Mouse (Mus musculus) forebrain, embryonic 11.5 days (tissue): ENCODE measurements around the gene Rac3. TPM values are rescaled to one million over a fixed set of nuclear protein-coding genes. Genes with fewer than 3 reads are reported as not detected.
A peak's percentile ranks its signal among the peaks of the same experiment; 100 is the strongest.
"Not testable (repeated sequence)": the region's sequence is repeated elsewhere in the genome, so short reads cannot be mapped to it uniquely, and the experiment has no call there.

ENCODE experiments used
- ATAC-seq: fragments of 200-750 bp; cut with Nextera tagmentation; replicated peaks from 2 replicates; pipeline ENCODE4 v1.8.0; 2017; ENCODE audit warnings: moderate TSS enrichment; ENCODE audit not compliant: low FRiP score
- DNase-seq: peaks from one replicate; pipeline ENCODE4 v3.0.0-alpha.2; 2017; ENCODE audit warnings: low spot score
- H3K27ac ChIP-seq: fragments of 300-500 bp; sonication (generic); 2 replicates; pipeline ENCODE4 v1.5.1; 2014; ENCODE audit warnings: low read depth, low read length
- H3K27me3 ChIP-seq: fragments of 300-500 bp; sonication (generic); 2 replicates; pipeline ENCODE4 v1.6.1; 2014; ENCODE audit warnings: mild to moderate bottlenecking, low read length, mixed read lengths; ENCODE audit not compliant: control insufficient read depth, insufficient read depth
- H3K36me3 ChIP-seq: fragments of 300-500 bp; sonication (generic); 2 replicates; pipeline ENCODE4 v1.6.1; 2014; ENCODE audit warnings: mild to moderate bottlenecking, low read length, moderate library complexity, mixed read lengths; ENCODE audit not compliant: control insufficient read depth, insufficient read depth
- H3K4me1 ChIP-seq: fragments of 300-500 bp; sonication (generic); replicated peaks from 2 replicates; pipeline ENCODE4 v1.6.1; 2014; ENCODE audit warnings: low read length, mixed read lengths; ENCODE audit not compliant: control insufficient read depth, insufficient read depth
- H3K4me2 ChIP-seq: fragments of 300-500 bp; sonication (generic); 2 replicates; pipeline ENCODE4 v1.6.1; 2014; ENCODE audit warnings: low read depth, mild to moderate bottlenecking, low read length, moderate library complexity, mixed read lengths; ENCODE audit not compliant: severe bottlenecking
- H3K4me3 ChIP-seq: fragments of 300-500 bp; sonication (generic); 2 replicates; pipeline ENCODE4 v1.5.1; 2014; ENCODE audit warnings: low read depth, low read length
- H3K9ac ChIP-seq: fragments of 300-500 bp; sonication (generic); 2 replicates; pipeline ENCODE4 v1.6.1; 2014; ENCODE audit warnings: low read length
- H3K9me3 ChIP-seq: fragments of 300-500 bp; sonication (generic); 2 replicates; pipeline ENCODE4 v1.6.1; 2016; ENCODE audit warnings: low read length, mixed read lengths; ENCODE audit not compliant: control insufficient read depth
- WGBS: fragments of 180-500 bp; shearing (Covaris S2); extraction: QIAGEN DNeasy Blood & Tissue Kit; methylation state at CpG from one replicate; pipeline ENCODE4 v1.1.7; 2014; 5-methylcytosine and 5-hydroxymethylcytosine counted together
- polyA plus RNA-seq: library from polyadenylated mRNA; unstranded; fragments of >200 nt; fragmentation: Nextera tagmentation; extraction: Ambion mirVana; gene quantifications from 2 replicates; pipeline ENCODE4 v1.2.1, GENCODE M21; 2014

Rac3 gene
- polyA plus RNA-seq, 1 experiment from 2014 or later: 7.5 TPM

- not testable (repeated sequence) for H3K4me1 ChIP-seq, H3K27me3 ChIP-seq, H3K36me3 ChIP-seq, H3K27ac ChIP-seq, H3K4me3 ChIP-seq, H3K9me3 ChIP-seq
- peak; percentile 79 for DNase-seq
- Histone ChIP-seq H3K4me2 (peak overlapping the region; percentile 19; the same call in 1 of the 2 replicates), H3K9ac (peak overlapping the region; percentile 20; the same call in 1 of the 2 replicates)
- 0 out of 2 replicates have a peak, but pooled peaks have one; percentile 49 for ATAC-seq
- WGBS: 2% methylated on average over 18 of the region's 21 CpGs
These were observed 8.3 kb downstream of the Rac3 start for GRCm38 (mm10) chr11:120729432-120730050.

GRCm38 (mm10) chr11:120730331-120730870 is 9.1 kb downstream of the Rac3 start:
- Histone ChIP-seq H3K27ac (no peak overlapping the region), H3K9ac (no peak overlapping the region), H3K4me1 (peaks cover 3% of the 10 kb centered on the region; the same call in 1 of the 2 replicates), H3K27me3 (no peaks in the 10 kb centered on the region; the same call in 1 of the 2 replicates), H3K9me3 (no peaks in the 10 kb centered on the region), H3K36me3 (no peaks in the 10 kb centered on the region), H3K4me3 (no peak overlapping the region), H3K4me2 (no peak overlapping the region)
- DNase-seq (no peak), ATAC-seq (no peak)
- WGBS: 83% methylated on average over 10 of the region's 10 CpGs

GRCm38 (mm10) chr11:120731395-120731794 is 10.1 kb downstream of the Rac3 start:
- Histone ChIP-seq H3K27ac (no peak overlapping the region), H3K9me3 (no peaks in the 10 kb centered on the region), H3K9ac (no peak overlapping the region), H3K4me2 (no peak overlapping the region), H3K4me3 (no peak overlapping the region), H3K36me3 (no peaks in the 10 kb centered on the region), H3K27me3 (no peaks in the 10 kb centered on the region; the same call in 1 of the 2 replicates), H3K4me1 (peaks cover 3% of the 10 kb centered on the region; the same call in 1 of the 2 replicates)
- no peak for ATAC-seq
- 97% methylated on average over 1 of the region's 1 CpGs for WGBS
- DNase-seq: no peak

- Histone ChIP-seq H3K4me1 (no peaks in the 10 kb centered on the region; the same call in 1 of the 2 replicates), H3K9ac (no peak within 1 kb of the TSS), H3K27ac (no peak within 1 kb of the TSS), H3K36me3 (no peaks in the 10 kb centered on the region), H3K9me3 (no peaks in the 10 kb centered on the region), H3K4me3 (no peak within 1 kb of the TSS), H3K4me2 (no peak within 1 kb of the TSS), H3K27me3 (no peaks in the 10 kb centered on the region; the same call in 1 of the 2 replicates)
- WGBS: 82% methylated on average over 12 of the region's 12 CpGs
- no peak for DNase-seq
- no peak for ATAC-seq
These were observed 10.8 kb downstream of the Rac3 start, which contains the start of gene Cbr2 for GRCm38 (mm10) chr11:120731858-120732680. Gene Cbr2 (minus strand): TSS chr11:120732114.

GRCm38 (mm10) chr11:120733521-120733920 is 12.3 kb downstream of the Rac3 start:
- Histone ChIP-seq H3K4me1 (no peaks in the 10 kb centered on the region; the same call in 1 of the 2 replicates), H3K9me3 (no peaks in the 10 kb centered on the region), H3K27me3 (no peaks in the 10 kb centered on the region; the same call in 1 of the 2 replicates), H3K27ac (no peak overlapping the region), H3K36me3 (no peaks in the 10 kb centered on the region), H3K9ac (no peak overlapping the region), H3K4me2 (no peak overlapping the region), H3K4me3 (no peak overlapping the region)
- WGBS: 78% methylated on average over 6 of the region's 6 CpGs
- no peak for DNase-seq
- ATAC-seq: no peak

GRCm38 (mm10) chr11:120736424-120736823 is 15.2 kb downstream of the Rac3 start:
- no peak for ATAC-seq
- Histone ChIP-seq H3K9me3 (no peaks in the 10 kb centered on the region), H3K4me1 (no peaks in the 10 kb centered on the region), H3K27me3 (no peaks in the 10 kb centered on the region), H3K27ac (no peak overlapping the region), H3K36me3 (no peaks in the 10 kb centered on the region), H3K4me2 (no peak overlapping the region), H3K9ac (no peak overlapping the region), H3K4me3 (no peak overlapping the region)
- 79% methylated on average over 6 of the region's 6 CpGs for WGBS
- no peak for DNase-seq

- WGBS: 91% methylated on average over 5 of the region's 5 CpGs
These were observed 19.7 kb downstream of the Rac3 start for GRCm38 (mm10) chr11:120740981-120741380.

GRCm38 (mm10) chr11:120744121-120744701 is 22.9 kb downstream of the Rac3 start:
- DNase-seq (no peak), ATAC-seq (no peak)
- H3K27ac ChIP-seq: no peak overlapping the region
- no peaks in the 10 kb centered on the region for H3K4me1 ChIP-seq
- H3K9ac ChIP-seq: no peak overlapping the region
- 77% methylated on average over 7 of the region's 7 CpGs for WGBS
- H3K36me3 ChIP-seq: no peaks in the 10 kb centered on the region
- no peak overlapping the region for H3K4me2 ChIP-seq
- no peaks in the 10 kb centered on the region for H3K27me3 ChIP-seq
- no peak overlapping the region for H3K4me3 ChIP-seq
- H3K9me3 ChIP-seq: no peaks in the 10 kb centered on the region

More at GRCm38 (mm10) chr11:120740981-120741380, 19.7 kb downstream of the Rac3 start:
- H3K27ac ChIP-seq: no peak overlapping the region
- H3K4me1 ChIP-seq: no peaks in the 10 kb centered on the region
- DNase-seq: no peak
- no peak overlapping the region for H3K4me2 ChIP-seq
- no peak overlapping the region for H3K9ac ChIP-seq
- no peaks in the 10 kb centered on the region for H3K27me3 ChIP-seq
- no peaks in the 10 kb centered on the region for H3K36me3 ChIP-seq
- no peak overlapping the region for H3K4me3 ChIP-seq
- no peak for ATAC-seq
- H3K9me3 ChIP-seq: no peaks in the 10 kb centered on the region
